ENCODE assay signal across 8 mouse cellular contexts in the genomic region with DNA sequence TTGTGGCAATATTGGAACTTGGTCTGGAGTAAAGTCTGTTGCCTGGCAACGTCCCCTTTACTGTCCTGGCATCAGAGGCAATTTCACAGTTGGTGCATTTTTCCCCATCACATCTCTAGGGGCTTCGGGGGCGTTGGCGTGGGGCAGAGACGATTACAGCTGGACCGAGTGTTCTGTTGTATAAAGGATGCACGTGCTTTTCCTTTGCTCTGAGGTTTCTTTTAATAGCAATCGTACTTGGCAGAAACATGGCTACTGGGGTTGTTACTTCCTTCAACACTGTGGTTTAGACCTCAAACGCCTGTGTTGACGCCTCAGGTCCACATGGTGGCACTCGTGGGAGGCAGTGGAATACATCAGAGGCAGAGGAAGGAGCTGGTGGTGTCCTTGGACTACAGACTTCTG. TPM values are rescaled to one million over a fixed set of nuclear protein-coding genes. Genes with fewer than 3 reads are reported as not detected.
DNase-seq lines count a peak whose midpoint lies in the region; ATAC-seq and TF ChIP-seq lines count a peak whose summit lies in the region.

No protein-coding gene starts in this region.

- TF ChIP-seq POLR2A in thymus, adult 2 months (IDR thresholded peaks at IDR 0.05; ENCODE audit: control insufficient read depth, extremely low read depth, insufficient read depth, low read length, poor library complexity) = no peak

- H3K4me3 ChIP-seq in E14TG2a.4 (replicated peaks; ENCODE audit: low read length) = no peak overlapping the region
- H3K4me3 ChIP-seq in forebrain, embryonic 15.5 days = no peak overlapping the region
- no peak overlapping the region for H3K4me3 ChIP-seq in hindbrain, embryonic 12.5 days
- no peak overlapping the region for H3K4me3 ChIP-seq in lung, postnatal 0 days (ENCODE audit: low read depth, low read length)
- H3K4me3 ChIP-seq in thymus, adult 2 months (ENCODE audit: control insufficient read depth, insufficient read depth, low read length) = peak overlapping the region; percentile 16; the same call in 1 of the 2 replicates

- TF ChIP-seq CTCF in E14TG2a.4 (conservative IDR thresholded peaks at IDR 0.05; ENCODE audit: low read length) = peak; percentile 29; the same call in 1 of the 2 replicates
- TF ChIP-seq CTCF in lung, postnatal 0 days (IDR thresholded peaks at IDR 0.05) = peak; percentile 84
- peak; percentile 77; the same call in 1 of the 2 replicates for TF ChIP-seq CTCF in thymus, adult 2 months (IDR thresholded peaks at IDR 0.05; ENCODE audit: borderline replicate concordance, control insufficient read depth, extremely low read depth, insufficient read depth, low read length, poor library complexity)

- no peak overlapping the region for H3K27ac ChIP-seq in forebrain, embryonic 15.5 days (replicated peaks)
- H3K27ac ChIP-seq in hindbrain, embryonic 12.5 days = no peak overlapping the region
- H3K27ac ChIP-seq in lung, postnatal 0 days (ENCODE audit: low read length) = no peak overlapping the region
- H3K27ac ChIP-seq in thymus, adult 2 months (ENCODE audit: control insufficient read depth, insufficient read depth, low read length) = no peak overlapping the region

- WGBS in forebrain, embryonic 15.5 days = 28% methylated on average over 11 of the region's 11 CpGs
- 29% methylated on average over 11 of the region's 11 CpGs for WGBS in hindbrain, embryonic 12.5 days
- 18% methylated on average over 11 of the region's 11 CpGs for WGBS in lung, postnatal 0 days
- WGBS in thymus, adult 2 months = 3% methylated on average over 11 of the region's 11 CpGs

- no peaks in the 10 kb centered on the region for H3K9me3 ChIP-seq in E14TG2a.4 (ENCODE audit: low read length)
- H3K9me3 ChIP-seq in forebrain, embryonic 15.5 days = no peaks in the 10 kb centered on the region
- no peaks in the 10 kb centered on the region for H3K9me3 ChIP-seq in hindbrain, embryonic 12.5 days (replicated peaks)
- no peaks in the 10 kb centered on the region for H3K9me3 ChIP-seq in lung, postnatal 0 days (ENCODE audit: low read length)

- no peak for TF ChIP-seq EP300 in lung, postnatal 0 days (IDR thresholded peaks at IDR 0.05)

- H3K4me1 ChIP-seq in E14TG2a.4 (replicated peaks; ENCODE audit: low read depth, low read length) = no peaks in the 10 kb centered on the region; the same call in 1 of the 2 replicates
- no peaks in the 10 kb centered on the region for H3K4me1 ChIP-seq in forebrain, embryonic 15.5 days
- no peaks in the 10 kb centered on the region for H3K4me1 ChIP-seq in hindbrain, embryonic 12.5 days
- no peaks in the 10 kb centered on the region for H3K4me1 ChIP-seq in lung, postnatal 0 days (ENCODE audit: insufficient read depth, low read depth, low read length)
- peaks cover 5% of the 10 kb centered on the region for H3K4me1 ChIP-seq in thymus, adult 2 months (replicated peaks; ENCODE audit: control insufficient read depth, insufficient read depth, low read length)

- no peaks in the 10 kb centered on the region for H3K36me3 ChIP-seq in E14TG2a.4 (ENCODE audit: insufficient read depth, low read length)
- H3K36me3 ChIP-seq in forebrain, embryonic 15.5 days = no peaks in the 10 kb centered on the region
- no peaks in the 10 kb centered on the region for H3K36me3 ChIP-seq in hindbrain, embryonic 12.5 days
- H3K36me3 ChIP-seq in lung, postnatal 0 days (ENCODE audit: insufficient read depth, low read length) = no peaks in the 10 kb centered on the region
- H3K36me3 ChIP-seq in thymus, adult 2 months (ENCODE audit: control insufficient read depth, insufficient read depth, low read length) = no peaks in the 10 kb centered on the region

- peak overlapping the region; percentile 27 for H3K4me2 ChIP-seq in forebrain, embryonic 15.5 days (replicated peaks)
- H3K4me2 ChIP-seq in hindbrain, embryonic 12.5 days (replicated peaks) = no peak overlapping the region
- no peak overlapping the region for H3K4me2 ChIP-seq in lung, postnatal 0 days (replicated peaks; ENCODE audit: low read depth, low read length)

- H3K27me3 ChIP-seq in E14TG2a.4 (ENCODE audit: insufficient read depth, low read length) = no peaks in the 10 kb centered on the region
- no peaks in the 10 kb centered on the region for H3K27me3 ChIP-seq in forebrain, embryonic 15.5 days
- no peaks in the 10 kb centered on the region for H3K27me3 ChIP-seq in hindbrain, embryonic 12.5 days
- no peaks in the 10 kb centered on the region for H3K27me3 ChIP-seq in lung, postnatal 0 days (replicated peaks; ENCODE audit: insufficient read depth, low read length)
- H3K27me3 ChIP-seq in thymus, adult 2 months (ENCODE audit: control insufficient read depth, insufficient read depth, low read length) = no peaks in the 10 kb centered on the region

- DNase-seq in brain, adult 2 months (ENCODE audit: low read depth, low spot score) = peak; percentile 82
- peak; percentile 69 for DNase-seq in layer of hippocampus, adult 9-11 months
- DNase-seq in lung, postnatal 0 days (ENCODE audit: low spot score) = peak; percentile 72
- peak; percentile 9 for DNase-seq in ovary, postnatal 14 days (ENCODE audit: low spot score)
- DNase-seq in thymus, adult 2 months = peak; percentile 80

- peak; percentile 93 for ATAC-seq in forebrain, embryonic 15.5 days (replicated peaks)
- ATAC-seq in hindbrain, embryonic 12.5 days (ENCODE audit: low FRiP score) = peak; percentile 81
- peak; percentile 75 for ATAC-seq in lung, postnatal 0 days

- H3K9ac ChIP-seq in forebrain, embryonic 15.5 days (replicated peaks) = no peak overlapping the region
- H3K9ac ChIP-seq in hindbrain, embryonic 12.5 days = no peak overlapping the region
- no peak overlapping the region for H3K9ac ChIP-seq in lung, postnatal 0 days (replicated peaks; ENCODE audit: low read depth)

RNA-seq across cellular contexts. Expression of gene 4922502D21Rik, which starts 2.1 kb away (rescaled TPM):
- polyA plus RNA-seq in forebrain, embryonic 15.5 days (2015; fragmentation: Nextera tagmentation; extraction: Ambion mirVana) = not detected in 2 replicates
- polyA plus RNA-seq in hindbrain, embryonic 12.5 days (2016; fragmentation: Nextera tagmentation; extraction: Ambion mirVana) = not detected in 2 replicates
- not detected in 2 replicates for polyA plus RNA-seq in lung, postnatal 0 days (2015; fragmentation: Nextera tagmentation; extraction: Ambion mirVana)
- polyA plus RNA-seq in thymus, adult 2 months (2012; rRNA removed) = 0.10 and 0.15 TPM in 2 replicates

RNA-seq across cellular contexts. Expression of gene Clec12a, which starts 8.8 kb away (rescaled TPM):
- 0.11 and 0.13 TPM in 2 replicates for polyA plus RNA-seq in forebrain, embryonic 15.5 days (2015; fragmentation: Nextera tagmentation; extraction: Ambion mirVana)
- polyA plus RNA-seq in hindbrain, embryonic 12.5 days (2016; fragmentation: Nextera tagmentation; extraction: Ambion mirVana) = 0.38 and 0.40 TPM in 2 replicates
- polyA plus RNA-seq in lung, postnatal 0 days (2015; fragmentation: Nextera tagmentation; extraction: Ambion mirVana) = 4.0 and 4.3 TPM in 2 replicates
- 2.8 and 3.6 TPM in 2 replicates for polyA plus RNA-seq in thymus, adult 2 months (2012; rRNA removed)

RNA-seq across cellular contexts. Expression of gene Clec12b, which starts 52.0 kb away (rescaled TPM):
- polyA plus RNA-seq in forebrain, embryonic 15.5 days (2015; fragmentation: Nextera tagmentation; extraction: Ambion mirVana) = 0.14 TPM in 1 of 2 replicates, not detected in the other
- 0.17 TPM in 1 of 2 replicates, not detected in the other for polyA plus RNA-seq in hindbrain, embryonic 12.5 days (2016; fragmentation: Nextera tagmentation; extraction: Ambion mirVana)
- 1.2 and 1.5 TPM in 2 replicates for polyA plus RNA-seq in lung, postnatal 0 days (2015; fragmentation: Nextera tagmentation; extraction: Ambion mirVana)
- not detected in 2 replicates for polyA plus RNA-seq in thymus, adult 2 months (2012; rRNA removed)

RNA-seq across cellular contexts. Expression of gene Cd69, which starts 58.4 kb away (rescaled TPM):
- not detected in 2 replicates for polyA plus RNA-seq in forebrain, embryonic 15.5 days (2015; fragmentation: Nextera tagmentation; extraction: Ambion mirVana)
- polyA plus RNA-seq in hindbrain, embryonic 12.5 days (2016; fragmentation: Nextera tagmentation; extraction: Ambion mirVana) = 0.22 TPM in 1 of 2 replicates, not detected in the other
- 0.39 and 0.48 TPM in 2 replicates for polyA plus RNA-seq in lung, postnatal 0 days (2015; fragmentation: Nextera tagmentation; extraction: Ambion mirVana)
- 18.0 and 22.0 TPM in 2 replicates for polyA plus RNA-seq in thymus, adult 2 months (2012; rRNA removed)

Comparison
In these comparisons a context has a peak if more than half of its experiments do, and no peak if none do; other contexts are left out.
1. CTCF ChIP-seq: peak in every context shown above with its lines; median percentile 84 in lung, postnatal 0 days; 77 in thymus, adult 2 months; 29 in E14TG2a.4.
2. DNase-seq: peak in every context shown above with its lines; median percentile 82 in brain, adult 2 months; 80 in thymus, adult 2 months; 72 in lung, postnatal 0 days; 69 in layer of hippocampus, adult 9-11 months; 9 in ovary, postnatal 14 days.